Mouse (Mus musculus): Measurements from ENCODE around the gene Coro2a. TPM values are rescaled to one million over a fixed set of nuclear protein-coding genes. Genes with fewer than 3 reads are reported as not detected.

Coro2a gene
- polyA plus RNA-seq, 1 experiment, result 299 TPM

- TF ChIP-seq GATA1 (IDR thresholded peaks at IDR 0.05; ENCODE audit: low read length), result no peak
These were observed 18.3 kb upstream of the Coro2a start for GRCm38 (mm10) chr4:46620330-46620729.

- no peak for TF ChIP-seq GATA1 (IDR thresholded peaks at IDR 0.05; ENCODE audit: low read length)
These were observed 16.3 kb upstream of the Coro2a start for GRCm38 (mm10) chr4:46618196-46618817.

GRCm38 (mm10) chr4:46617408-46617807, 15.4 kb upstream of the Coro2a start:
- TF ChIP-seq GATA1 (IDR thresholded peaks at IDR 0.05; ENCODE audit: low read length), result no peak

GRCm38 (mm10) chr4:46614641-46615040, 12.6 kb upstream of the Coro2a start:
- TF ChIP-seq GATA1 (IDR thresholded peaks at IDR 0.05; ENCODE audit: low read length), result no peak

- TF ChIP-seq GATA1 (IDR thresholded peaks at IDR 0.05; ENCODE audit: low read length), result no peak
These were observed 11.6 kb upstream of the Coro2a start for GRCm38 (mm10) chr4:46613618-46614017.

GRCm38 (mm10) chr4:46611181-46611580, 9.2 kb upstream of the Coro2a start:
- no peak for TF ChIP-seq GATA1 (IDR thresholded peaks at IDR 0.05; ENCODE audit: low read length)

GRCm38 (mm10) chr4:46607601-46608000, 5.6 kb upstream of the Coro2a start:
- TF ChIP-seq GATA1 (IDR thresholded peaks at IDR 0.05; ENCODE audit: low read length), result no peak

- no peak for TF ChIP-seq GATA1 (IDR thresholded peaks at IDR 0.05; ENCODE audit: low read length)
These were observed 3.4 kb upstream of the Coro2a start for GRCm38 (mm10) chr4:46605451-46605850.

GRCm38 (mm10) chr4:46602704-46603103, 702 bp upstream of the Coro2a start:
- no peak for TF ChIP-seq GATA1 (IDR thresholded peaks at IDR 0.05; ENCODE audit: low read length)

- TF ChIP-seq GATA1 (IDR thresholded peaks at IDR 0.05; ENCODE audit: low read length), result no peak
These were observed 651 bp downstream of the Coro2a start for GRCm38 (mm10) chr4:46601258-46601843.

GRCm38 (mm10) chr4:46600473-46601257, 1.3 kb downstream of the Coro2a start:
- no peak for TF ChIP-seq GATA1 (IDR thresholded peaks at IDR 0.05; ENCODE audit: low read length)

GRCm38 (mm10) chr4:46598981-46599380, 3.0 kb downstream of the Coro2a start:
- no peak for TF ChIP-seq GATA1 (IDR thresholded peaks at IDR 0.05; ENCODE audit: low read length)

- no peak for TF ChIP-seq GATA1 (IDR thresholded peaks at IDR 0.05; ENCODE audit: low read length)
These were observed 3.9 kb downstream of the Coro2a start for GRCm38 (mm10) chr4:46598111-46598510.

- TF ChIP-seq GATA1 (IDR thresholded peaks at IDR 0.05; ENCODE audit: low read length), result no peak
These were observed 4.6 kb downstream of the Coro2a start for GRCm38 (mm10) chr4:46597286-46597961.

- no peak for TF ChIP-seq GATA1 (IDR thresholded peaks at IDR 0.05; ENCODE audit: low read length)
These were observed 5.6 kb downstream of the Coro2a start for GRCm38 (mm10) chr4:46596398-46596797.

- TF ChIP-seq GATA1 (IDR thresholded peaks at IDR 0.05; ENCODE audit: low read length), result peak; percentile 24
These were observed 7.9 kb downstream of the Coro2a start for GRCm38 (mm10) chr4:46594131-46594530.

Data from G1E-ER4 (cell line).